Mouse (Mus musculus): ENCODE measurements at regions not wholly inside any gene's neighbourhood (a gene's known extent, or its start where the extent isn't known, plus 50 kb on each side); places are given as distances from the start of the nearest gene placed in this dataset.
A peak's percentile ranks its signal among the peaks of the same experiment; 100 is the strongest.

- no peak for DNase-seq (ENCODE audit: low read depth, low spot score)
Observed at GRCm38 (mm10) chr15:16909396-16909795, 180.8 kb downstream of the Cdh9 start.

GRCm38 (mm10) chr15:16909941-16910340 lies 181.4 kb downstream of the Cdh9 start:
- peak; percentile 75 for DNase-seq (ENCODE audit: low read depth, low spot score)

- DNase-seq (ENCODE audit: low read depth, low spot score): peak; percentile 87
Observed at GRCm38 (mm10) chr15:16914966-16915569, 186.5 kb downstream of the Cdh9 start.

- DNase-seq (ENCODE audit: low read depth, low spot score): no peak
Observed at GRCm38 (mm10) chr15:16923246-16923645, 194.7 kb downstream of the Cdh9 start.

- no peak for DNase-seq (ENCODE audit: low read depth, low spot score)
Observed at GRCm38 (mm10) chr15:16933137-16933677, 204.7 kb downstream of the Cdh9 start.

- DNase-seq (ENCODE audit: low read depth, low spot score): no peak
Observed at GRCm38 (mm10) chr15:16934438-16934837, 205.9 kb downstream of the Cdh9 start.

GRCm38 (mm10) chr15:16975821-16976220 lies 247.3 kb downstream of the Cdh9 start:
- peak; percentile 68 for DNase-seq (ENCODE audit: low read depth, low spot score)

- DNase-seq (ENCODE audit: low read depth, low spot score): no peak
Observed at GRCm38 (mm10) chr15:16990848-16991247, 262.3 kb downstream of the Cdh9 start.

GRCm38 (mm10) chr15:16995667-16996066 lies 267.1 kb downstream of the Cdh9 start:
- DNase-seq (ENCODE audit: low read depth, low spot score): no peak

- no peak for DNase-seq (ENCODE audit: low read depth, low spot score)
Observed at GRCm38 (mm10) chr15:17006139-17006538, 277.6 kb downstream of the Cdh9 start.

GRCm38 (mm10) chr15:17007811-17008210 lies 279.3 kb downstream of the Cdh9 start:
- no peak for DNase-seq (ENCODE audit: low read depth, low spot score)

GRCm38 (mm10) chr15:17048867-17049628 lies 320.5 kb downstream of the Cdh9 start:
- peak; percentile 89 for DNase-seq (ENCODE audit: low read depth, low spot score)

GRCm38 (mm10) chr15:17069772-17070171 lies 341.2 kb downstream of the Cdh9 start:
- no peak for DNase-seq (ENCODE audit: low read depth, low spot score)

- no peak for DNase-seq (ENCODE audit: low read depth, low spot score)
Observed at GRCm38 (mm10) chr15:17084030-17084429, 355.5 kb downstream of the Cdh9 start.

- DNase-seq (ENCODE audit: low read depth, low spot score): peak; percentile 85
Observed at GRCm38 (mm10) chr15:17088644-17089228, 360.2 kb downstream of the Cdh9 start.

- DNase-seq (ENCODE audit: low read depth, low spot score): peak; percentile 72
Observed at GRCm38 (mm10) chr15:17098927-17099326, 370.4 kb downstream of the Cdh9 start.

- no peak for DNase-seq (ENCODE audit: low read depth, low spot score)
Observed at GRCm38 (mm10) chr15:17101182-17101581, 372.6 kb downstream of the Cdh9 start.

- no peak for DNase-seq (ENCODE audit: low read depth, low spot score)
Observed at GRCm38 (mm10) chr15:17135721-17136120, 407.2 kb downstream of the Cdh9 start.

GRCm38 (mm10) chr15:17180164-17180563 lies 451.6 kb downstream of the Cdh9 start:
- DNase-seq (ENCODE audit: low read depth, low spot score): no peak

- DNase-seq (ENCODE audit: low read depth, low spot score): no peak
Observed at GRCm38 (mm10) chr15:17181358-17182022, 452.9 kb downstream of the Cdh9 start.

- peak; percentile 40 for DNase-seq (ENCODE audit: low read depth, low spot score)
Observed at GRCm38 (mm10) chr15:17195439-17195838, 466.9 kb downstream of the Cdh9 start.

- no peak for DNase-seq (ENCODE audit: low read depth, low spot score)
Observed at GRCm38 (mm10) chr15:17204739-17205138, 476.2 kb downstream of the Cdh9 start.
